ENCODE assay signal across 30 mouse cellular contexts in the genomic region with DNA sequence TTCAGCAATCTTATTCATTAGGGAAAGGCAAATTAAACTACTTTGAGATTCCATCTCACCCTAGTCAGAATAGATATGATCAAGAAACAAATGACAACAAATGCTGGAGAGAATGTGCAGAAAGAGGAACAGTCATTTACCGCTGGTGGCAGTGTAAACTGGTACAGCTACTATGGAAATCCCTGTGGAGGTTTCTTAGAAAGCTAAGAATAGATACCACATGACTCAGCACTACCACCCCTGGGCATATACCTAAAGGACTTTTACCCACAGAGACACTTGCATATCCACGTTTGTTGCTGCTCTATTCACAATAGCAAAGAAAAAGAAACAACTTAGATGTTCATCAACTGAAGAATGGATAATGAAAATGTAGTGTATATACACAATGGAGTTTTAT. TPM values are rescaled to one million over a fixed set of nuclear protein-coding genes. Genes with fewer than 3 reads are reported as not detected.
DNase-seq lines count a peak whose midpoint lies in the region; ATAC-seq and TF ChIP-seq lines count a peak whose summit lies in the region.
"Had no signal": no experiment of that assay in that cellular context is flagged by ENCODE, and none has a peak within 500 bp of the region (broad histone marks: within the 10 kb centered on the region; RNA-seq: fewer than 3 reads in every experiment).

No protein-coding gene starts in this region.

- TF ChIP-seq POLR2A in MEL (IDR thresholded peaks at IDR 0.05; ENCODE audit: control insufficient read depth in 1 of 2, insufficient read depth in 1 of 2, low read depth in 1 of 2, low read length in 2 of 2, poor library complexity in 1 of 2) = no peak

- 0 out of 4 replicates have a peak, but pooled peaks of 1 of the 2 experiments have one; percentile 7 for TF ChIP-seq EP300 in MEL (IDR thresholded peaks at IDR 0.05; ENCODE audit: low read depth in 1 of 2, low read length in 2 of 2)

- H3K4me3 ChIP-seq in embryonic facial prominence, embryonic 14.5 days (ENCODE audit: low read depth, low read length) = no peak overlapping the region
- no peak overlapping the region for H3K4me3 ChIP-seq in embryonic facial prominence, embryonic 10.5 days
- 0 out of 4 replicates have a peak overlapping the region, but pooled peaks of 1 of the 2 experiments have one; percentile 6 for H3K4me3 ChIP-seq in MEL (ENCODE audit: control insufficient read depth in 1 of 2, insufficient read depth in 1 of 2, low read depth in 2 of 2, low read length in 2 of 2)
- H3K4me3 ChIP-seq in liver, embryonic 16.5 days (ENCODE audit: low read depth, low read length) = no peak overlapping the region
- no peak overlapping the region for H3K4me3 ChIP-seq in hindbrain, embryonic 16.5 days (ENCODE audit: low read length)
- H3K4me3 ChIP-seq: forebrain, embryonic 10.5 days; heart, embryonic 15.5 days; hindbrain, embryonic 15.5 days; intestine, embryonic 15.5 days; layer of hippocampus, adult 2 months; limb, embryonic 12.5 days; midbrain, embryonic 13.5 days; stomach, embryonic 15.5 days had no signal

- TF ChIP-seq CTCF in MEL (IDR thresholded peaks at IDR 0.05 in 2 of 3, conservative IDR thresholded peaks at IDR 0.05 in 1 of 3; ENCODE audit: control insufficient read depth in 1 of 3, insufficient read depth in 1 of 3, low read depth in 2 of 3, low read length in 3 of 3, poor library complexity in 1 of 3, severe bottlenecking in 1 of 3) = no peak

- H3K9ac ChIP-seq in embryonic facial prominence, embryonic 14.5 days (ENCODE audit: low read depth, low read length) = no peak overlapping the region
- H3K9ac ChIP-seq in MEL (ENCODE audit: control insufficient read depth, low read depth, low read length, poor library complexity, severe bottlenecking) = no peak overlapping the region
- H3K9ac ChIP-seq in liver, embryonic 16.5 days (ENCODE audit: low read depth, low read length) = no peak overlapping the region
- no peak overlapping the region for H3K9ac ChIP-seq in hindbrain, embryonic 16.5 days (ENCODE audit: low read depth, low read length)
- H3K9ac ChIP-seq: heart, embryonic 15.5 days; hindbrain, embryonic 15.5 days; intestine, embryonic 15.5 days; limb, embryonic 12.5 days; midbrain, embryonic 13.5 days; stomach, embryonic 15.5 days had no signal

- no peak for ATAC-seq in embryonic facial prominence, embryonic 14.5 days (ENCODE audit: low read depth)
- ATAC-seq in granulocyte monocyte progenitor cell, adult 5-6 weeks (replicated peaks; ENCODE audit: poor library complexity, severe bottlenecking) = peak; percentile 44; the same call in 1 of the 2 replicates
- peak; percentile 61 for ATAC-seq in liver, embryonic 16.5 days (ENCODE audit: low read depth)
- ATAC-seq in hindbrain, embryonic 16.5 days = no peak
- ATAC-seq: CD4-positive, CD25-positive, alpha-beta regulatory T cell, adult 4 months; forebrain, embryonic 16.5 days; intestine, embryonic 15.5 days; midbrain, embryonic 13.5 days; Patski had no signal

- no peaks in the 10 kb centered on the region for H3K79me2 ChIP-seq in MEL (ENCODE audit: control insufficient read depth, insufficient read depth, low read length, poor library complexity)

- no peaks in the 10 kb centered on the region for H3K36me3 ChIP-seq in embryonic facial prominence, embryonic 14.5 days (ENCODE audit: control insufficient read depth, insufficient read depth, low read length)
- H3K36me3 ChIP-seq in embryonic facial prominence, embryonic 10.5 days (replicated peaks) = no peaks in the 10 kb centered on the region
- H3K36me3 ChIP-seq in MEL (ENCODE audit: control insufficient read depth in 1 of 2, insufficient read depth in 2 of 2, low read length in 2 of 2) = peaks cover 0 to 32% of the 10 kb centered on the region in 2 experiments; a peak in 2 of 4 replicates
- H3K36me3 ChIP-seq in liver, embryonic 16.5 days (ENCODE audit: control insufficient read depth, insufficient read depth) = no peaks in the 10 kb centered on the region
- H3K36me3 ChIP-seq in hindbrain, embryonic 16.5 days (ENCODE audit: control insufficient read depth, insufficient read depth, low read length) = no peaks in the 10 kb centered on the region
- H3K36me3 ChIP-seq: forebrain, embryonic 10.5 days; heart, embryonic 15.5 days; hindbrain, embryonic 15.5 days; intestine, embryonic 15.5 days; limb, embryonic 12.5 days; midbrain, embryonic 13.5 days; stomach, embryonic 15.5 days had no signal

- no peaks in the 10 kb centered on the region for H3K9me3 ChIP-seq in embryonic facial prominence, embryonic 14.5 days (ENCODE audit: control insufficient read depth, low read length)
- H3K9me3 ChIP-seq in embryonic facial prominence, embryonic 10.5 days = no peaks in the 10 kb centered on the region
- no peaks in the 10 kb centered on the region for H3K9me3 ChIP-seq in MEL (replicated peaks; ENCODE audit: insufficient read depth, low read length)
- no peaks in the 10 kb centered on the region for H3K9me3 ChIP-seq in liver, embryonic 16.5 days (replicated peaks; ENCODE audit: control insufficient read depth, low read length)
- no peaks in the 10 kb centered on the region for H3K9me3 ChIP-seq in hindbrain, embryonic 16.5 days (ENCODE audit: control insufficient read depth, low read length)
- H3K9me3 ChIP-seq: forebrain, embryonic 10.5 days; heart, embryonic 15.5 days; hindbrain, embryonic 15.5 days; intestine, embryonic 15.5 days; limb, embryonic 12.5 days; midbrain, embryonic 13.5 days; stomach, embryonic 15.5 days had no signal

- no peak overlapping the region for H3K27ac ChIP-seq in embryonic facial prominence, embryonic 14.5 days (replicated peaks; ENCODE audit: low read depth, low read length)
- no peak overlapping the region for H3K27ac ChIP-seq in embryonic facial prominence, embryonic 10.5 days (replicated peaks)
- H3K27ac ChIP-seq in MEL (ENCODE audit: control insufficient read depth, low read depth, low read length) = no peak overlapping the region
- no peak overlapping the region for H3K27ac ChIP-seq in liver, embryonic 16.5 days (ENCODE audit: low read length)
- no peak overlapping the region for H3K27ac ChIP-seq in hindbrain, embryonic 16.5 days (ENCODE audit: low read depth, low read length)
- H3K27ac ChIP-seq: forebrain, embryonic 10.5 days; heart, embryonic 15.5 days; hindbrain, embryonic 15.5 days; intestine, embryonic 15.5 days; layer of hippocampus, adult 2 months; limb, embryonic 12.5 days; midbrain, embryonic 13.5 days; stomach, embryonic 15.5 days had no signal

- 57% methylated on average over 2 of the region's 2 CpGs for WGBS in embryonic facial prominence, embryonic 14.5 days
- 71% methylated on average over 2 of the region's 2 CpGs for WGBS in embryonic facial prominence, embryonic 10.5 days
- WGBS in liver, embryonic 16.5 days (ENCODE audit: insufficient replicate concordance) = 37% methylated on average over 2 of the region's 2 CpGs
- 60% methylated on average over 2 of the region's 2 CpGs for WGBS in hindbrain, embryonic 16.5 days

- peaks cover 4% of the 10 kb centered on the region; the same call in 1 of the 2 replicates for H3K4me1 ChIP-seq in embryonic facial prominence, embryonic 14.5 days (ENCODE audit: control insufficient read depth, insufficient read depth, low read length)
- H3K4me1 ChIP-seq in embryonic facial prominence, embryonic 10.5 days = no peaks in the 10 kb centered on the region
- peaks cover 10 to 23% of the 10 kb centered on the region in 2 experiments for H3K4me1 ChIP-seq in MEL (ENCODE audit: control insufficient read depth in 1 of 2, insufficient read depth in 2 of 2, low read length in 2 of 2)
- H3K4me1 ChIP-seq in liver, embryonic 16.5 days (ENCODE audit: control insufficient read depth, low read depth, low read length) = peaks cover 11% of the 10 kb centered on the region
- H3K4me1 ChIP-seq in hindbrain, embryonic 16.5 days (ENCODE audit: control insufficient read depth, insufficient read depth, low read depth, low read length) = no peaks in the 10 kb centered on the region; the same call in 1 of the 2 replicates
- H3K4me1 ChIP-seq: hindbrain, embryonic 15.5 days; intestine, embryonic 15.5 days; stomach, embryonic 15.5 days had no signal

- TF ChIP-seq RAD21 in MEL (IDR thresholded peaks at IDR 0.05; ENCODE audit: low read depth, low read length) = no peak

- peak; percentile 4 for DNase-seq in embryonic facial prominence, embryonic 14.5 days (ENCODE audit: low spot score)
- DNase-seq in embryonic facial prominence, embryonic 10.5 days (ENCODE audit: low spot score) = no peak
- peak; percentile 60 for DNase-seq in MEL (ENCODE audit: low read depth, low spot score)
- no peak for DNase-seq in B cell, adult 2 months
- DNase-seq in cerebellum, postnatal 10 days = no peak
- DNase-seq: adrenal gland, postnatal 36 days; cerebellum, adult 18-20 months; cerebellum, postnatal 36 days; gastrocnemius, postnatal 10 days; heart, postnatal 4 days; kidney, postnatal 25 days; layer of hippocampus, postnatal 36 days; lung, adult 2 months; lung, postnatal 14 days; thymus, adult 18-20 months; thymus, postnatal 4 days had no signal

- no peak overlapping the region for H3K4me2 ChIP-seq in embryonic facial prominence, embryonic 14.5 days (ENCODE audit: low read depth, low read length)
- no peak overlapping the region; the same call in 1 of the 2 replicates for H3K4me2 ChIP-seq in liver, embryonic 16.5 days (ENCODE audit: low read depth, low read length)
- H3K4me2 ChIP-seq in hindbrain, embryonic 16.5 days (ENCODE audit: low read length) = no peak overlapping the region
- H3K4me2 ChIP-seq: heart, embryonic 15.5 days; hindbrain, embryonic 15.5 days; intestine, embryonic 15.5 days; limb, embryonic 12.5 days; midbrain, embryonic 13.5 days; stomach, embryonic 15.5 days had no signal

- no peaks in the 10 kb centered on the region for H3K27me3 ChIP-seq in embryonic facial prominence, embryonic 14.5 days (replicated peaks; ENCODE audit: control insufficient read depth, insufficient read depth, low read length)
- H3K27me3 ChIP-seq in embryonic facial prominence, embryonic 10.5 days (replicated peaks; ENCODE audit: low read depth, poor library complexity, severe bottlenecking) = no peaks in the 10 kb centered on the region; the same call in 1 of the 2 replicates
- no peaks in the 10 kb centered on the region for H3K27me3 ChIP-seq in MEL (ENCODE audit: control insufficient read depth in 1 of 2, insufficient read depth in 2 of 2, low read length in 2 of 2)
- no peaks in the 10 kb centered on the region for H3K27me3 ChIP-seq in liver, embryonic 16.5 days (ENCODE audit: control insufficient read depth, insufficient read depth, low read depth, low read length)
- no peaks in the 10 kb centered on the region for H3K27me3 ChIP-seq in hindbrain, embryonic 16.5 days (replicated peaks; ENCODE audit: control insufficient read depth, insufficient read depth, low read length)
- H3K27me3 ChIP-seq: hindbrain, embryonic 15.5 days; intestine, embryonic 15.5 days; limb, embryonic 12.5 days; midbrain, embryonic 13.5 days; stomach, embryonic 15.5 days had no signal

RNA-seq across cellular contexts. Expression of gene Hmgb3, which starts 31.4 kb away (rescaled TPM):
- 122 and 159 TPM in 2 replicates for polyA plus RNA-seq in embryonic facial prominence, embryonic 14.5 days (2014; fragmentation: Nextera tagmentation; extraction: Ambion mirVana)
- 686 and 718 TPM in 2 replicates for polyA plus RNA-seq in embryonic facial prominence, embryonic 10.5 days (2016; fragmentation: Nextera tagmentation; extraction: Ambion mirVana)
- 110 and 127 TPM in 2 replicates for total RNA-seq in MEL (2012; rRNA removed)
- 100 to 1,000 TPM in 1 of 2 experiments, not detected in 1; 181 TPM for polyA plus RNA-seq in MEL (2012; ENCODE audit: insufficient read depth in 1 of 2, insufficient read length in 2 of 2, low read depth in 1 of 2, low replicate concordance in 2 of 2, missing spikeins in 1 of 2)
- 66.0 and 79.2 TPM in 2 replicates for total RNA-seq in granulocyte monocyte progenitor cell, adult 5-6 weeks (2014; fragmentation: Nextera tagmentation)
- total RNA-seq in granulocyte monocyte progenitor cell, adult 5-6 weeks (2017) = 129 and 138 TPM in 2 replicates
- 148 and 173 TPM in 2 replicates for polyA plus RNA-seq in liver, embryonic 16.5 days (2015; fragmentation: Nextera tagmentation; extraction: Ambion mirVana)
- 433 and 437 TPM in 2 replicates for polyA plus RNA-seq in hindbrain, embryonic 16.5 days (2015; fragmentation: Nextera tagmentation; extraction: Ambion mirVana)

RNA-seq across cellular contexts. Expression of gene Cd99l2, which starts 31.7 kb away (rescaled TPM):
- 27.6 and 31.2 TPM in 2 replicates for polyA plus RNA-seq in embryonic facial prominence, embryonic 14.5 days (2014; fragmentation: Nextera tagmentation; extraction: Ambion mirVana)
- 18.9 and 19.3 TPM in 2 replicates for polyA plus RNA-seq in embryonic facial prominence, embryonic 10.5 days (2016; fragmentation: Nextera tagmentation; extraction: Ambion mirVana)
- 7.7 and 7.9 TPM in 2 replicates for total RNA-seq in MEL (2012; rRNA removed)
- 10 to 100 TPM in 1 of 2 experiments, not detected in 1; 12.0 TPM for polyA plus RNA-seq in MEL (2012; ENCODE audit: insufficient read depth in 1 of 2, insufficient read length in 2 of 2, low read depth in 1 of 2, low replicate concordance in 2 of 2, missing spikeins in 1 of 2)
- total RNA-seq in granulocyte monocyte progenitor cell, adult 5-6 weeks (2014; fragmentation: Nextera tagmentation) = 4.1 and 7.3 TPM in 2 replicates
- total RNA-seq in granulocyte monocyte progenitor cell, adult 5-6 weeks (2017) = 5.8 and 10.1 TPM in 2 replicates
- polyA plus RNA-seq in liver, embryonic 16.5 days (2015; fragmentation: Nextera tagmentation; extraction: Ambion mirVana) = 10.8 and 11.1 TPM in 2 replicates
- 90.7 and 103 TPM in 2 replicates for polyA plus RNA-seq in hindbrain, embryonic 16.5 days (2015; fragmentation: Nextera tagmentation; extraction: Ambion mirVana)

Comparison
In these comparisons a context has a peak if more than half of its experiments do, and no peak if none do; other contexts are left out.
1. DNase-seq: peak in embryonic facial prominence, embryonic 14.5 days (single experiment) and MEL (single experiment); none in embryonic facial prominence, embryonic 10.5 days (single experiment), B cell, adult 2 months (0 of 2) and cerebellum, postnatal 10 days (0 of 2).
2. ATAC-seq: peak in granulocyte monocyte progenitor cell, adult 5-6 weeks (single experiment) and liver, embryonic 16.5 days (single experiment); none in embryonic facial prominence, embryonic 14.5 days (single experiment) and hindbrain, embryonic 16.5 days (single experiment).